Mouse (Mus musculus) hindbrain, embryonic 12.5 days (tissue): Measurements from ENCODE around the gene Zdhhc16. TPM values are rescaled to one million over a fixed set of nuclear protein-coding genes. Genes with fewer than 3 reads are reported as not detected.

Experiments used
- ATAC-seq: fragments of 200-750 bp; cut with Nextera tagmentation; 2 replicates; pipeline ENCODE4 v1.8.0; 2017; ENCODE audit warnings: moderate TSS enrichment; ENCODE audit not compliant: low FRiP score
- H3K27ac ChIP-seq: fragments of 300-500 bp; sonication (generic); 2 replicates; pipeline ENCODE4 v1.5.1; 2016; ENCODE audit warnings: mild to moderate bottlenecking
- H3K27me3 ChIP-seq: fragments of 300-500 bp; sonication (generic); 2 replicates; pipeline ENCODE4 v1.6.1; 2016; ENCODE audit warnings: mild to moderate bottlenecking
- H3K36me3 ChIP-seq: fragments of 300-500 bp; sonication (generic); 2 replicates; pipeline ENCODE4 v1.6.1; 2016; ENCODE audit warnings: mild to moderate bottlenecking
- H3K4me1 ChIP-seq: fragments of 300-500 bp; sonication (generic); 2 replicates; pipeline ENCODE4 v1.6.1; 2016
- H3K4me2 ChIP-seq: fragments of 300-500 bp; sonication (generic); replicated peaks from 2 replicates; pipeline ENCODE4 v1.6.1; 2016; ENCODE audit warnings: mild to moderate bottlenecking
- H3K4me3 ChIP-seq: fragments of 300-500 bp; sonication (generic); 2 replicates; pipeline ENCODE4 v1.5.1; 2016; ENCODE audit warnings: mild to moderate bottlenecking
- H3K9ac ChIP-seq: fragments of 300-500 bp; sonication (generic); 2 replicates; pipeline ENCODE4 v1.6.1; 2016; ENCODE audit warnings: mild to moderate bottlenecking, moderate library complexity
- H3K9me3 ChIP-seq: fragments of 300-500 bp; sonication (generic); replicated peaks from 2 replicates; pipeline ENCODE4 v1.6.1; 2016; ENCODE audit warnings: mild to moderate bottlenecking
- WGBS: fragments of 180-500 bp; shearing (Covaris S2); methylation state at CpG from one replicate; pipeline ENCODE4 v1.1.7; 2016; 5-methylcytosine and 5-hydroxymethylcytosine counted together
- polyA plus RNA-seq: library from polyadenylated mRNA; unstranded; fragments of >200 nt; fragmentation: Nextera tagmentation; extraction: Ambion mirVana; gene quantifications from 2 replicates; pipeline ENCODE4 v1.2.1, GENCODE M21; 2016

Zdhhc16 gene
- 75.8 and 76.4 TPM in 2 replicates for polyA plus RNA-seq

GRCm38 (mm10) chr19:41933179-41934086, at the start of gene Zdhhc16, which contains the start of gene Exosc1:
Gene Zdhhc16, plus strand, starts transcription at chr19:41933480.
Gene Exosc1, minus strand, starts transcription at chr19:41933423.
- H3K27ac ChIP-seq: peak within 1 kb of the TSS; percentile 64
- peak; percentile 100 for ATAC-seq
- peaks cover 37% of the 10 kb centered on the region for H3K36me3 ChIP-seq
- peak within 1 kb of the TSS; percentile 82 for H3K9ac ChIP-seq
- H3K4me2 ChIP-seq: peak within 1 kb of the TSS; percentile 92
- no peaks in the 10 kb centered on the region for H3K27me3 ChIP-seq
- peak within 1 kb of the TSS; percentile 89 for H3K4me3 ChIP-seq
- peaks cover 19% of the 10 kb centered on the region for H3K4me1 ChIP-seq
- WGBS: under 1% methylated on average over 47 of the region's 47 CpGs
- H3K9me3 ChIP-seq: no peaks in the 10 kb centered on the region

GRCm38 (mm10) chr19:41883882-41884281, 49.4 kb upstream of the Zdhhc16 start:
- no peaks in the 10 kb centered on the region for H3K4me1 ChIP-seq
- H3K9ac ChIP-seq: no peak overlapping the region
- ATAC-seq: no peak
- no peak overlapping the region for H3K27ac ChIP-seq
- 93% methylated on average over 9 of the region's 9 CpGs for WGBS
- peaks cover 77% of the 10 kb centered on the region for H3K36me3 ChIP-seq
- H3K4me2 ChIP-seq: no peak overlapping the region
- H3K27me3 ChIP-seq: no peaks in the 10 kb centered on the region
- H3K4me3 ChIP-seq: no peak overlapping the region
- no peaks in the 10 kb centered on the region for H3K9me3 ChIP-seq

GRCm38 (mm10) chr19:41888191-41888590, 45.1 kb upstream of the Zdhhc16 start:
- Histone ChIP-seq H3K4me1 (no peaks in the 10 kb centered on the region), H3K27me3 (no peaks in the 10 kb centered on the region), H3K27ac (no peak overlapping the region), H3K4me2 (no peak overlapping the region), H3K9me3 (no peaks in the 10 kb centered on the region), H3K4me3 (no peak overlapping the region), H3K9ac (no peak overlapping the region), H3K36me3 (peaks cover 70% of the 10 kb centered on the region)
- no peak for ATAC-seq

- ATAC-seq: no peak
- WGBS: 54% methylated on average over 7 of the region's 7 CpGs
- peak overlapping the region; percentile 62 for H3K9ac ChIP-seq
Observed at GRCm38 (mm10) chr19:41894959-41895358, 38.3 kb upstream of the Zdhhc16 start.

GRCm38 (mm10) chr19:41895460-41896318, 37.6 kb upstream of the Zdhhc16 start, which contains the start of gene Rrp12:
Gene Rrp12, minus strand, starts transcription at chr19:41896173.
- H3K27ac ChIP-seq: no peak within 1 kb of the TSS
- 2% methylated on average over 46 of the region's 46 CpGs for WGBS

More at GRCm38 (mm10) chr19:41894959-41895358, 38.3 kb upstream of the Zdhhc16 start:
- Histone ChIP-seq H3K4me1 (peaks cover 13% of the 10 kb centered on the region), H3K4me3 (peak overlapping the region; percentile 54), H3K9me3 (no peaks in the 10 kb centered on the region), H3K4me2 (peak overlapping the region; percentile 88), H3K36me3 (peaks cover 13% of the 10 kb centered on the region), H3K27ac (no peak overlapping the region), H3K27me3 (no peaks in the 10 kb centered on the region)

GRCm38 (mm10) chr19:41896319-41896711, 37.0 kb upstream of the Zdhhc16 start:
- WGBS: 21% methylated on average over 18 of the region's 18 CpGs
- no peaks in the 10 kb centered on the region for H3K27me3 ChIP-seq
- H3K36me3 ChIP-seq: 0 out of 2 replicates have a peak, but pooled peaks cover under 1% of the 10 kb centered on the region
- peak overlapping the region; percentile 54 for H3K4me3 ChIP-seq
- no peaks in the 10 kb centered on the region for H3K9me3 ChIP-seq
- peaks cover 13% of the 10 kb centered on the region for H3K4me1 ChIP-seq
- H3K27ac ChIP-seq: no peak overlapping the region
- peak; percentile 46; the same call in 1 of the 2 replicates for ATAC-seq
- H3K9ac ChIP-seq: peak overlapping the region; percentile 62
- H3K4me2 ChIP-seq: peak overlapping the region; percentile 88

More at GRCm38 (mm10) chr19:41895460-41896318, 37.6 kb upstream of the Zdhhc16 start, which contains the start of gene Rrp12:
- Histone ChIP-seq H3K4me2 (peak within 1 kb of the TSS; percentile 88), H3K9ac (peak within 1 kb of the TSS; percentile 62), H3K4me1 (peaks cover 13% of the 10 kb centered on the region), H3K36me3 (peaks cover 7% of the 10 kb centered on the region; the same call in 1 of the 2 replicates), H3K9me3 (no peaks in the 10 kb centered on the region), H3K27me3 (no peaks in the 10 kb centered on the region), H3K4me3 (peak within 1 kb of the TSS; percentile 54)
- peak; percentile 88 for ATAC-seq

GRCm38 (mm10) chr19:41898860-41899259, 34.4 kb upstream of the Zdhhc16 start:
- Histone ChIP-seq H3K4me2 (no peak overlapping the region), H3K27ac (no peak overlapping the region), H3K27me3 (no peaks in the 10 kb centered on the region), H3K4me1 (peaks cover 13% of the 10 kb centered on the region), H3K9ac (no peak overlapping the region), H3K36me3 (no peaks in the 10 kb centered on the region), H3K4me3 (no peak overlapping the region), H3K9me3 (no peaks in the 10 kb centered on the region)
- 51% methylated on average over 4 of the region's 4 CpGs for WGBS
- ATAC-seq: no peak

- no peak for ATAC-seq
- Histone ChIP-seq H3K4me1 (peaks cover 4% of the 10 kb centered on the region), H3K36me3 (no peaks in the 10 kb centered on the region), H3K4me3 (no peak overlapping the region), H3K4me2 (no peak overlapping the region), H3K27me3 (no peaks in the 10 kb centered on the region), H3K9me3 (no peaks in the 10 kb centered on the region), H3K27ac (no peak overlapping the region), H3K9ac (no peak overlapping the region)
- 81% methylated on average over 8 of the region's 8 CpGs for WGBS
Observed at GRCm38 (mm10) chr19:41900495-41901090, 32.7 kb upstream of the Zdhhc16 start.

GRCm38 (mm10) chr19:41901696-41902095, 31.6 kb upstream of the Zdhhc16 start:
- ATAC-seq: no peak
- WGBS: 63% methylated on average over 2 of the region's 2 CpGs

GRCm38 (mm10) chr19:41902848-41903593, 30.3 kb upstream of the Zdhhc16 start:
- WGBS: 89% methylated on average over 10 of the region's 10 CpGs
- Histone ChIP-seq H3K9ac (no peak overlapping the region), H3K4me3 (no peak overlapping the region), H3K4me1 (no peaks in the 10 kb centered on the region), H3K9me3 (no peaks in the 10 kb centered on the region), H3K27ac (no peak overlapping the region), H3K4me2 (no peak overlapping the region), H3K27me3 (0 out of 2 replicates have a peak, but pooled peaks cover 4% of the 10 kb centered on the region), H3K36me3 (no peaks in the 10 kb centered on the region)
- ATAC-seq: no peak

More at GRCm38 (mm10) chr19:41901696-41902095, 31.6 kb upstream of the Zdhhc16 start:
- Histone ChIP-seq H3K9me3 (no peaks in the 10 kb centered on the region), H3K36me3 (no peaks in the 10 kb centered on the region), H3K27ac (no peak overlapping the region), H3K4me2 (no peak overlapping the region), H3K4me1 (no peaks in the 10 kb centered on the region), H3K27me3 (no peaks in the 10 kb centered on the region), H3K9ac (no peak overlapping the region), H3K4me3 (no peak overlapping the region)

- Histone ChIP-seq H3K9me3 (no peaks in the 10 kb centered on the region), H3K4me3 (no peak overlapping the region), H3K4me2 (no peak overlapping the region), H3K27me3 (0 out of 2 replicates have a peak, but pooled peaks cover 4% of the 10 kb centered on the region), H3K9ac (no peak overlapping the region), H3K4me1 (no peaks in the 10 kb centered on the region), H3K27ac (no peak overlapping the region), H3K36me3 (no peaks in the 10 kb centered on the region)
- WGBS: 85% methylated on average over 2 of the region's 2 CpGs
- ATAC-seq: no peak
Observed at GRCm38 (mm10) chr19:41905246-41905645, 28.0 kb upstream of the Zdhhc16 start.
